ENCODE assay signal across 30 mouse cellular contexts in genomic region chr6:143171066-143171465, GRCm38 (mm10). TPM values are rescaled to one million over a fixed set of nuclear protein-coding genes. Genes with fewer than 3 reads are reported as not detected.
A peak's percentile ranks its signal among the peaks of the same experiment; 100 is the strongest.
DNase-seq lines count a peak whose midpoint lies in the region; ATAC-seq and TF ChIP-seq lines count a peak whose summit lies in the region.
"Had no signal": no experiment of that assay in that cellular context is flagged by ENCODE, and none has a peak within 500 bp of the region (broad histone marks: within the 10 kb centered on the region; RNA-seq: fewer than 3 reads in every experiment).

No protein-coding gene starts in this region.

- dilution Hi-C loops in CH12.LX (cut with MboI; ENCODE audit: extremely low pct_ligation_motif_present, extremely low pct_unique_long_range_greater_than_20kb, low sequenced_read_pairs), result no loop called here

- in situ Hi-C loops in CH12.LX (cut with MboI; ENCODE audit: low pct_ligation_motif_present, low pct_unique_long_range_greater_than_20kb, low sequenced_read_pairs), result no loop called here

- DNase-seq in kidney, postnatal 0 days (ENCODE audit: low spot score), result no peak
- DNase-seq in kidney, adult 9 months, result no peak
- no peak for DNase-seq in CH12.LX (ENCODE audit: extremely low read depth)
- DNase-seq in cerebellum, adult 11 months, result no peak
- no peak for DNase-seq in kidney, postnatal 10 days
- DNase-seq: adrenal gland, postnatal 25 days; cerebellum, adult 18-20 months; cerebellum, postnatal 10 days; heart, postnatal 14 days; kidney, adult 2 months; kidney, postnatal 14 days; liver; lung, adult 2 months; lung, postnatal 10 days; right cerebral cortex, postnatal 14 days; thymus, adult 18-20 months; thymus, postnatal 4 days had no signal

- no peaks in the 10 kb centered on the region for H3K27me3 ChIP-seq in kidney, postnatal 0 days (ENCODE audit: insufficient read depth, low read length)
- no peaks in the 10 kb centered on the region for H3K27me3 ChIP-seq in CH12.LX (replicated peaks)
- H3K27me3 ChIP-seq in ES-Bruce4 (ENCODE audit: control insufficient read depth, insufficient read depth, low read length, poor library complexity, severe bottlenecking), result no peaks in the 10 kb centered on the region
- H3K27me3 ChIP-seq in embryonic facial prominence, embryonic 15.5 days, result no peaks in the 10 kb centered on the region
- H3K27me3 ChIP-seq: intestine, embryonic 15.5 days; neural tube, embryonic 13.5 days; Patski had no signal

- TF ChIP-seq RAD21 in CH12.LX (IDR thresholded peaks at IDR 0.05; ENCODE audit: low read depth, low read length), result no peak

- no peak for ATAC-seq in kidney, postnatal 0 days (replicated peaks; ENCODE audit: low FRiP score, low read depth)
- no peak for ATAC-seq in embryonic facial prominence, embryonic 15.5 days (ENCODE audit: insufficient number of reproducible peaks, low FRiP score, low TSS enrichment, low read depth)
- ATAC-seq: CD4-positive, CD25-positive, alpha-beta regulatory T cell, adult 4 months; forebrain, embryonic 16.5 days; hindbrain, postnatal 0 days; intestine, embryonic 15.5 days; Patski had no signal

- WGBS in kidney, postnatal 0 days, result 92% methylated on average over 8 of the region's 8 CpGs
- WGBS in embryonic facial prominence, embryonic 15.5 days, result 78% methylated on average over 8 of the region's 8 CpGs

- peaks cover 72% of the 10 kb centered on the region for H3K79me2 ChIP-seq in CH12.LX (replicated peaks; ENCODE audit: control insufficient read depth, extremely low read depth, insufficient read depth, poor library complexity, severe bottlenecking)

- H3K36me3 ChIP-seq in kidney, postnatal 0 days (ENCODE audit: insufficient read depth, low read length), result peaks cover 17% of the 10 kb centered on the region; the same call in 1 of the 2 replicates
- peaks cover 12 to 46% of the 10 kb centered on the region in 2 experiments for H3K36me3 ChIP-seq in CH12.LX (replicated peaks in 1 of 2; ENCODE audit: control insufficient read depth in 1 of 2, insufficient read depth in 1 of 2, low read length in 1 of 2)
- H3K36me3 ChIP-seq in ES-Bruce4 (ENCODE audit: control insufficient read depth, insufficient read depth, low read length, poor library complexity, severe bottlenecking), result peaks cover 45% of the 10 kb centered on the region
- H3K36me3 ChIP-seq in embryonic facial prominence, embryonic 15.5 days, result no peaks in the 10 kb centered on the region
- H3K36me3 ChIP-seq: intestine, embryonic 15.5 days had no signal

- no peak overlapping the region for H3K4me3 ChIP-seq in kidney, postnatal 0 days (replicated peaks; ENCODE audit: low read depth, low read length)
- H3K4me3 ChIP-seq in CH12.LX (replicated peaks in 1 of 3; ENCODE audit: low read depth in 2 of 3, low read length in 2 of 3, poor library complexity in 1 of 3) (no peak overlapping the region), ES-Bruce4 (ENCODE audit: low read depth, low read length) (peak overlapping the region; percentile 23; the same call in 1 of the 2 replicates)
- H3K4me3 ChIP-seq in embryonic facial prominence, embryonic 15.5 days (replicated peaks), result no peak overlapping the region
- H3K4me3 ChIP-seq: forebrain, embryonic 10.5 days; intestine, embryonic 15.5 days; midbrain, embryonic 10.5 days; neural tube, embryonic 13.5 days had no signal

- TF ChIP-seq EP300 in CH12.LX (IDR thresholded peaks at IDR 0.05; ENCODE audit: low read length), result no peak
- TF ChIP-seq EP300 in ES-Bruce4 (IDR thresholded peaks at IDR 0.05; ENCODE audit: insufficient read depth, low read depth, low read length), result no peak

- peak overlapping the region; percentile 78; the same call in 1 of the 2 replicates for H3K4me2 ChIP-seq in kidney, postnatal 0 days (ENCODE audit: low read length)
- peak overlapping the region; percentile 64 for H3K4me2 ChIP-seq in CH12.LX (ENCODE audit: insufficient read depth, low read depth, poor library complexity, severe bottlenecking)
- H3K4me2 ChIP-seq in embryonic facial prominence, embryonic 15.5 days (replicated peaks), result no peak overlapping the region
- H3K4me2 ChIP-seq: intestine, embryonic 15.5 days; neural tube, embryonic 13.5 days had no signal

- no peaks in the 10 kb centered on the region for H3K9me3 ChIP-seq in kidney, postnatal 0 days (replicated peaks; ENCODE audit: low read length)
- H3K9me3 ChIP-seq in CH12.LX (replicated peaks; ENCODE audit: low read length), result no peaks in the 10 kb centered on the region
- H3K9me3 ChIP-seq in ES-Bruce4 (replicated peaks; ENCODE audit: control insufficient read depth, insufficient read depth, low read length, poor library complexity, severe bottlenecking), result no peaks in the 10 kb centered on the region
- H3K9me3 ChIP-seq in embryonic facial prominence, embryonic 15.5 days (replicated peaks), result no peaks in the 10 kb centered on the region
- H3K9me3 ChIP-seq: forebrain, embryonic 10.5 days; intestine, embryonic 15.5 days; midbrain, embryonic 10.5 days; neural tube, embryonic 13.5 days had no signal

- H3K27ac ChIP-seq in kidney, postnatal 0 days, result no peak overlapping the region
- H3K27ac ChIP-seq in CH12.LX (ENCODE audit: insufficient read depth, low read depth) (peak overlapping the region; percentile 95; the same call in 1 of the 2 replicates), ES-Bruce4 (ENCODE audit: insufficient read depth, low read length) (0 out of 2 replicates have a peak overlapping the region, but pooled peaks have one; percentile 14)
- peak overlapping the region; percentile 55; the same call in 1 of the 2 replicates for H3K27ac ChIP-seq in embryonic facial prominence, embryonic 15.5 days (replicated peaks)
- H3K27ac ChIP-seq: forebrain, embryonic 10.5 days; hindbrain, postnatal 0 days; intestine, embryonic 15.5 days; liver, embryonic 14.5 days; macrophage; midbrain, embryonic 10.5 days; neural tube, embryonic 13.5 days; stomach, postnatal 0 days had no signal

- H3K4me1 ChIP-seq in kidney, postnatal 0 days (replicated peaks; ENCODE audit: insufficient read depth, low read length), result peaks cover 6% of the 10 kb centered on the region; the same call in 1 of the 2 replicates
- H3K4me1 ChIP-seq in CH12.LX (ENCODE audit: control insufficient read depth in 1 of 2, insufficient read depth in 2 of 2) (peaks cover 20 to 45% of the 10 kb centered on the region in 2 experiments), ES-Bruce4 (ENCODE audit: control insufficient read depth, insufficient read depth, low read length) (peaks cover 4% of the 10 kb centered on the region)
- peaks cover 53% of the 10 kb centered on the region for H3K4me1 ChIP-seq in embryonic facial prominence, embryonic 15.5 days

- TF ChIP-seq CTCF in kidney, postnatal 0 days (IDR thresholded peaks at IDR 0.05; ENCODE audit: low read depth), result no peak
- no peak for TF ChIP-seq CTCF in CH12.LX (conservative IDR thresholded peaks at IDR 0.05 in 1 of 2, IDR thresholded peaks at IDR 0.05 in 1 of 2; ENCODE audit: low read depth in 2 of 2, low read length in 2 of 2)
- no peak for TF ChIP-seq CTCF in ES-Bruce4 (IDR thresholded peaks at IDR 0.05; ENCODE audit: low read depth, low read length)

- no peak for TF ChIP-seq POLR2A in CH12.LX (IDR thresholded peaks at IDR 0.05; ENCODE audit: low read depth, low read length)
- TF ChIP-seq POLR2A in ES-Bruce4 (IDR thresholded peaks at IDR 0.05; ENCODE audit: insufficient read depth, low read length), result no peak

- H3K9ac ChIP-seq in kidney, postnatal 0 days (ENCODE audit: low read depth, low read length), result no peak overlapping the region
- no peak overlapping the region for H3K9ac ChIP-seq in CH12.LX (ENCODE audit: insufficient read depth, low read depth)
- H3K9ac ChIP-seq in ES-Bruce4 (ENCODE audit: low read depth, poor library complexity, severe bottlenecking), result peak overlapping the region; percentile 29
- H3K9ac ChIP-seq in embryonic facial prominence, embryonic 15.5 days, result no peak overlapping the region
- H3K9ac ChIP-seq: intestine, embryonic 15.5 days; liver, embryonic 14.5 days had no signal

TF ChIP-seq in CH12.LX, 34 proteins besides CTCF, POLR2A, EP300 and RAD21:
- TF ChIP-seq CHD2 (IDR thresholded peaks at IDR 0.05; ENCODE audit: low read length), result no peak
- no peak for TF ChIP-seq SMC3 (IDR thresholded peaks at IDR 0.05; ENCODE audit: low read depth, low read length)
- no peak for TF ChIP-seq PAX5 (IDR thresholded peaks at IDR 0.05; ENCODE audit: low read length)
- no peak for TF ChIP-seq ETS1 (conservative IDR thresholded peaks at IDR 0.05; ENCODE audit: low read depth, low read length)
- no peak for TF ChIP-seq NELFE (IDR thresholded peaks at IDR 0.05; ENCODE audit: low read depth, low read length)
- TF ChIP-seq MAZ (IDR thresholded peaks at IDR 0.05; ENCODE audit: low read depth, low read length), result no peak
- no peak for TF ChIP-seq ZC3H11A (IDR thresholded peaks at IDR 0.05; ENCODE audit: low read depth, low read length)
- TF ChIP-seq UBTF (IDR thresholded peaks at IDR 0.05; ENCODE audit: low read depth, low read length), result no peak
- no peak for TF ChIP-seq SIN3A (IDR thresholded peaks at IDR 0.05; ENCODE audit: low read length)
TF ChIP-seq in CH12.LX: peak in this region for 0.

RNA-seq across cellular contexts. Expression of gene Etnk1, which starts 4.0 kb away (rescaled TPM):
- polyA plus RNA-seq in kidney, postnatal 0 days (2015; fragmentation: Nextera tagmentation; extraction: Ambion mirVana), result 35.9 and 36.6 TPM in 2 replicates
- total RNA-seq in CH12.LX (2012; rRNA removed) (27.0 and 27.1 TPM in 2 replicates), CH12.LX (2014; rRNA removed) (33.4 and 35.1 TPM in 2 replicates)
- polyA plus RNA-seq in CH12.LX (2012; ENCODE audit: insufficient read length, low read depth) (28.4 and 32.8 TPM in 2 replicates), ES-Bruce4 (2011; ENCODE audit: insufficient read depth, insufficient read length, low read depth, missing spikeins) (140 and 149 TPM in 2 replicates)
- 17.7 and 19.3 TPM in 2 replicates for polyA plus RNA-seq in embryonic facial prominence, embryonic 15.5 days (2015; fragmentation: Nextera tagmentation; extraction: Ambion mirVana)
